Mouse (Mus musculus) bone marrow macrophage, adult 2 months (primary cell): ENCODE data around the gene Car4.

Source experiments
- CTCF ChIP-seq: IDR thresholded peaks from 2 replicates; pipeline ENCODE4 v1.5.1; 2012; ENCODE audit warnings: low read depth, mild to moderate bottlenecking, low read length, moderate library complexity
- POLR2A ChIP-seq: IDR thresholded peaks from 2 replicates; pipeline ENCODE4 v1.6.1; 2012; ENCODE audit warnings: mild to moderate bottlenecking, low read depth, low read length, borderline replicate concordance

DNA sequence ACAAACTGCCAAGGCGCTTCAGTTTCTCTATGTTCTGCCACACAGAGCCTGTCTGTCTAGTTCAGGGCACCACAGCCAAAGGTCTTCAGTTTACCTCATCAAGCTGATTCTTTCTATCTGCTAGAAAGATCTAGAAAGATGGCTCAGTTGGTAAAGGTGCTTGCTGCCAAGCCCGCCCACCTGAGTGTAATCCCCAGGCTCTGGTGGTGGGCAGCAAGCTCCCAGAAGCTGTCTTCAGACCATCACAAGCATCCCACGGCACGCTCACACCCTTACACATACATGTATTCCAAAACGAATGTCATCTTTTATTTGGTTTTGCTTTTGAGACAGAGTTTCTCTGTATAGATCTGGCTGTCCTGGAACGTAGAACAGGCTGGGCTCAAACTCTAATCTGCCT, 49.1 kb upstream of the Car4 start:
- TF ChIP-seq CTCF (no peak), POLR2A (no peak)
